Mouse (Mus musculus): ENCODE measurements at regions not wholly inside any gene's neighbourhood (a gene's known extent, or its start where the extent isn't known, plus 50 kb on each side); places are given as distances from the start of the nearest gene placed in this dataset.

DNA sequence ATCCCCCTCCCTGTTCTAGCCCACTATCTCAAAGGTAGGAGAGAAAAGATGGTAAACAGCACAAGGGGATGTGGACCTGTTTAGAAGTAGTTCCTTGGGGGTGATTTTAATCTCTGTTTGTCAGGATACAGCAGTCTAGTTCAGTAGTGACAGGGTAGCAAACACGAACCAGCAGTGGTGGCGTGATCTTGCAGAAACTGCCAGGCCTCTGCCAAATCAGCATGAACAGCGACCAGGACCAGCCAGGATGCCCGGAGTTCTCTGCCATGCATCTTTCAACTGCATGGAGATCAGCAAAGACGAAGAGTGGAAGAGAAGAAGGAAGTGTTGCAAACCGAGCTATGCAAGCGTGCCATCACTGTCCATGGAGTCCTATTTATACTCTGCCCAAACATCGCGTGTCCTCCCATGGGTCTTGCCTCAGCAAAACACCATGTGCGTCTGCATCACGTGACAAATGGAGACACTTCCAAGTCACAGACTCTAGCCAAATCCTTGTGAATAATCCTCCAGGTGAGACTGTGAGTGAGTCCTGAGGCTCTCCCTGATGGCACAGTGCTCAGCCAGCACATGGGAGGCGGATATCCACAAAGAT, 155.2 kb upstream of the Cxcr4 start:
- ATAC-seq (ENCODE audit: poor library complexity, severe bottlenecking) = peak; percentile 71

DNA sequence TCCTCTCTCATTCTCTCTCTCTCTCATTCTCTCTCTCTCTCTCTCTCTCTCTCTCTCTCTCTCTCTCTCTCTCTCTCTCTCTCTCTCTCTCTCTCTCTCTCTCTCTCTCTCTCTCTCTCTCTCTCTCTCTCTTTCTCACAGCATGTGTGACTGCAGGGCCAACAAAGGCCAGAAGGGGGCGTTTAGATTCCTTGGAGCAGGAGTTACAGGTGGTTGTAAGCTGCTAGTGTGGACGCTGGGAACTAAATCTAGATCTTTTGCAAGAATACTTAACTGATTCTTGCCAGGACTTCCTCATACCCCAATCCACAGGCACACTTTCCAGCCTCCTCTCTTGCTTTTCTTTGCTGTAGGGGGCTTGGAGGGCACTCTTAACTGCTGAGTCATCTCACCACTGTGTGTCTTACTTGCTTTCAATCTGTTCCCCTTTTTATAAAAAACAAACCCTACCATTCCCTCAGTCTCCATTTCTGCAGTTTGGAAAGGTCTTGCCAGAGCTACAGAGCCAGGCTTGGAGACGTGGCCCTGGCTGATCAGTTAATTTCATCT, 154.4 kb upstream of the Cxcr4 start:
- ATAC-seq (ENCODE audit: poor library complexity, severe bottlenecking) = peak; percentile 80

GRCm38 (mm10) chr1:128740616-128741015, 148.5 kb upstream of the Cxcr4 start:
- ATAC-seq (ENCODE audit: poor library complexity, severe bottlenecking) = no peak

GRCm38 (mm10) chr1:128738152-128738551, 146.1 kb upstream of the Cxcr4 start:
- no peak for ATAC-seq (ENCODE audit: poor library complexity, severe bottlenecking)

- no peak for ATAC-seq (ENCODE audit: poor library complexity, severe bottlenecking)
These were observed 142.8 kb upstream of the Cxcr4 start for GRCm38 (mm10) chr1:128734857-128735256.

DNA sequence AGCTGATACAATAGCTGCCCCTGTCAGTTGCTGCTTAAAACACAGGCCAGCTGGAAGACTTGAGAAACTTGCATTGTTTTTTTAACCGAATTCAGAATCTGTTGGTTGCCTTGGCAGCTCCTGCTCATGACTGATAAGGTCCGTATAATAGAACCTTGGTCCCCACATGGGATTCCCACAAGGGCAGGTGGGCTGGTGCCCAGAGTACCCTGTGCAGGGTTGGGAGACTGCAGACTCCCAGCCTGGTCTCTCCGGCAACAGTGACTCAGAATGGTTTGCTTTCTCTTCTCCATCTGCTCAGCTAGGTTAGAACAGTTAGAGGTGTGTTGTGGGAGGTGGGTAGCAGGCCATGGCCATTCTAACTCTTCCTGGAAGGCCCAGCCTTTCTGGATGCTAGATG, 139.4 kb upstream of the Cxcr4 start:
- no peak for ATAC-seq (ENCODE audit: poor library complexity, severe bottlenecking)

- peak; percentile 84 for ATAC-seq (ENCODE audit: poor library complexity, severe bottlenecking)
These were observed 132.5 kb upstream of the Cxcr4 start for GRCm38 (mm10) chr1:128724433-128725091.

DNA sequence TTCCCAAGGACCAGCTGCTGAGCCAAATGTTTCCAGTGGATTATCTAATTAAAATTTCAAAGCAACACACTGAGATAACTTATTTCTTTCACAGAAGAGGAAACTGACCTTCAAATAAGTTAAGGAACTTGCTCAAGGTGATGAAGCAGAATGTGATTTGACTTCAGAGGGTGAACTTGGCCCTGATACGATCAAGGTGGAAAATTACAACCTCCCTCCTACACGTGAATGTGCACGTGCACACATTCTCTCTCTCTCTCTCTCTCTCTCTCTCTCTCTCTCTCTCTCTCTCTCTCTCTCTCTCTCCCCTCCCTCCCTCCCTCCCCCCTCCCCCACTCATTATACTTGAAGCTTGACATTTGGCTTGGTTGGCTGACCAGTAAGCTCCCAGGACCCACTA, 131.8 kb upstream of the Cxcr4 start:
- no peak for ATAC-seq (ENCODE audit: poor library complexity, severe bottlenecking)

GRCm38 (mm10) chr1:128722061-128722471, 130.0 kb upstream of the Cxcr4 start:
- ATAC-seq (ENCODE audit: poor library complexity, severe bottlenecking) = peak; percentile 48

DNA sequence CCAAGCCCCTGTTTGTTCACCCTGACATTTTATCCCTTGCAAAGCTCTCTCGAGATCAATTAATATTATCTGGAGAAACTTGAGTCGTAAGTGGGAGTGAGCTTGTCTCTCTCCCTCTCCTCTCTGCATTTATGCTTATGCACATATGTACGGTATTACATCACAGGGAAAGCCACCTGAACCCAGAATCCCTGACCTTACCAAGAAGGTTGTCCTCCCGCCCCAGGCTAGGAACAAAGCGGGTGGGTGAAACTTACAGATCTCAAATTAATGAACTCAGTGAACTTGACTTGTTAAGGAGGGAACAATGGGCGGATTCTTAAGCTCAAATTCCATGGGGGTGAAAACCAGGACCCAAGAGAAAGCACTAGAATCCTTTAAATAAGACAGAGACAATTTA, 122.8 kb upstream of the Cxcr4 start:
- ATAC-seq (ENCODE audit: poor library complexity, severe bottlenecking) = no peak

DNA sequence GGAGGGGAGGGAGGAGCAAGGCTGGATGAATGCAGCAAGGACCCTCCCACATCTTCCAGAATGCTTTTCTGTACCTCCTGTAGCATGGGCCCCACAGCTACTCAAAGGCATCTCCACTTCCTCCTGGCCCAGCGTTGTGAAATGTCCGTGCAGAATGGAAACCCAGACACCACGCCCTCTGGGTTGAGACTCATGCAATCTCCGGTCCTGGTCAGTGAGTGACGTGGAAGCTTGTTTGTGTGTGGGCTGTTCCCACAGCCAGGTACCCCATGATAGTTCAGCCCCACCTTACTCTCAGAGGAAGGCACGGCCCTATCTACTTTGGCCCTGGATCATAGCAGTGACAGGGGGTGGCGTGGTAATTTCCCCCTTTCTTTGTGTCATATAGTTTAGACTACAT, 120.8 kb upstream of the Cxcr4 start:
- ATAC-seq (ENCODE audit: poor library complexity, severe bottlenecking) = peak; percentile 94

- no peak for ATAC-seq (ENCODE audit: poor library complexity, severe bottlenecking)
These were observed 119.0 kb upstream of the Cxcr4 start for GRCm38 (mm10) chr1:128711121-128711520.

DNA sequence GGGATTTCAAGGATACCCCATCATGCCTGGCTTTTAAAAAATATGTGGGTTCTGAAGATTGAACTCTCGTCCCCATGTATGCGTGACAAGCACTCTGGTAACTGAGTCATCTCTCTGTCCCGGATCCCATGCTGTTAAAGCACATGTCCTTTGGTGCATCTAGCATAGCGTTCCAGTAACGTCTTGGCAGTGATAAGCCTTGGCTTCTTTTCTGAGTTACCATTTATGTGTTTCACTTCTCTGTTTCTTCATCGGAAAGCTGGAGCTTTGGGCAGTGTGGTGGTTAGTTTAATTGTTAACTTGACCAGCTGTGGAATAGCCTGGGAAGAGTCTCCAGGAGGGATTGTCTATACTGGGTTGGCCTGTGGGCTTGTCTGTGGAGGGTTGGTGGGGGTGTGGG, 115.7 kb upstream of the Cxcr4 start:
- no peak for ATAC-seq (ENCODE audit: poor library complexity, severe bottlenecking)

DNA sequence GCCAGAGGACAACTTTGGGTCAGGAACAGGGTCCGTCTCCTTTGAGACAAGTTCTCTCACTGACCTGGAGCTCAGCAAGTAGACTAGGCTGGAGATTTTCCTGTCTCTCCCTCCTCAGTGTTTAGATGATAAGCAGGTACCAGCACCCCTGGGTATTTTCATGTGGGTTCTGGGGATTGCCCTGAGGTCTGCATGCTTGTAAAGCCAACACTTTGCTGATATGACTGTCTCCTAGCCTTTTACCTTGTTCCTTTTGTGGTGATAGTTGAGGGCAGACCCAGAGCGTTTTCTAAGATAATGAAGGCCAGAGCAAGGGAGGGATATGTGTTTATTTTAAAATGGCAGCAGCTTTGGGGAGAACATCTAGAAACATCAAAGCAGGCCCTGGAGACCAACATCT, 114.1 kb upstream of the Cxcr4 start:
- ATAC-seq (ENCODE audit: poor library complexity, severe bottlenecking) = no peak

DNA sequence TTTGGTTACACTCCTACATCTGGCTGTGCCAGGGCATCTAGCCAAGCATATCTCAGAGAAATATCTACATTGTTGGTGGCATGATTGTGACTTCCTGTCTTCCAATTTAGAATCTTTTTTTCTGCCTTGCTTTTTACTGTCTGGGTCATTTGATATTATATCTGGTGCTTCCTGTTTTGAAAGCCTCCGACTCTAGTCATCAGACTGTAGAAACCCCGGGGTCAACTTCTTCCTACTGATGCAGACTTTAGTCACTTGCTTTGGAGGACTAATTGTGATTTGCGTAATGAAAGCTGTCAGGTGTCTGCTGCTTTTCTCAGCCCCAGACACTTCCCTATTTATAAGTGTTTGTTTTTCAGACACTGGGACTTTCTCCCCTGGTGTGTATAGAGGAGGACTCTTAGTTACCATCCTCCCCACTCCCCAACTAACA, 113.0 kb upstream of the Cxcr4 start:
- peak; percentile 96 for ATAC-seq (ENCODE audit: poor library complexity, severe bottlenecking)

DNA sequence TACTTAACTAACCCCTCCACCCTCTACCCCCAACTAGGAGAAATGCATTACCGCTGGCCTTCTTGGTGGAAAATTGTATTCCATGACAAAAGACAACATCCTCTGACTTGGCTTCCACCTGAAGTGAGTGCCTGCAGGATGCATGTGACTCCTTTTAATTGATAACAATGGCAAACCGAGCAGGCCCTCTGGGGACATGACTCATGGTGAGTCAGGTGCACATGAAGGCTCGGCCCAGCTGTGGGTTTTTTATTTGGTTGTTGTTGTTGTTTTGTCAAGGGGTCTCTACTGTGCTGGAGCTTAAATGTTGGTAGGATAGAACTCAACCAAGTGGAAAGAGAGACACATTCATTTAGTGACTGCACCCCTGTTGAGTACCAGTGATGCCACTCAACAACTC, 109.2 kb upstream of the Cxcr4 start:
- no peak for ATAC-seq (ENCODE audit: poor library complexity, severe bottlenecking)

- peak; percentile 77 for ATAC-seq (ENCODE audit: poor library complexity, severe bottlenecking)
These were observed 105.9 kb upstream of the Cxcr4 start for GRCm38 (mm10) chr1:128697962-128698361.

GRCm38 (mm10) chr1:128695936-128696335, 103.8 kb upstream of the Cxcr4 start:
- peak; percentile 59; the same call in 1 of the 2 replicates for ATAC-seq (ENCODE audit: poor library complexity, severe bottlenecking)

DNA sequence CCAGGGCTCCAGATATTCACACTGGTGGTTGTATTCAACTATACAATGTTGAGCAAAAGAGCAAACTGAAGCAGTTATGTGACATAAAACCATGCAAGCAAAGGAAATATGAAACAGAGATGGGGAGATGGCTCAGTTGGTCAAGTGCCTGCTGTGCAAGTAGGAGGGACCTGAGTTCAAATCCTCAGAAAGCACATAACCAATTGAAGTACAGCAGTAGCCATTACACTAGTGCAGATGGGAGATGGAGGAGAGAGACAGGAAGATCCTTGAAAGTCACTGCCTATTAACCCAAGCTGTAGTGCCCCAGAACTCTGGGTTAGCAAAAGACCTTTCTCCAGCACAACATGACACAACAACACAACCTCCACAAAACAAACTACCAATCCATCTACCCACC, 100.7 kb upstream of the Cxcr4 start:
- ATAC-seq (ENCODE audit: poor library complexity, severe bottlenecking) = no peak

- no peak for ATAC-seq (ENCODE audit: poor library complexity, severe bottlenecking)
These were observed 100.2 kb upstream of the Cxcr4 start for GRCm38 (mm10) chr1:128692313-128692712.

DNA sequence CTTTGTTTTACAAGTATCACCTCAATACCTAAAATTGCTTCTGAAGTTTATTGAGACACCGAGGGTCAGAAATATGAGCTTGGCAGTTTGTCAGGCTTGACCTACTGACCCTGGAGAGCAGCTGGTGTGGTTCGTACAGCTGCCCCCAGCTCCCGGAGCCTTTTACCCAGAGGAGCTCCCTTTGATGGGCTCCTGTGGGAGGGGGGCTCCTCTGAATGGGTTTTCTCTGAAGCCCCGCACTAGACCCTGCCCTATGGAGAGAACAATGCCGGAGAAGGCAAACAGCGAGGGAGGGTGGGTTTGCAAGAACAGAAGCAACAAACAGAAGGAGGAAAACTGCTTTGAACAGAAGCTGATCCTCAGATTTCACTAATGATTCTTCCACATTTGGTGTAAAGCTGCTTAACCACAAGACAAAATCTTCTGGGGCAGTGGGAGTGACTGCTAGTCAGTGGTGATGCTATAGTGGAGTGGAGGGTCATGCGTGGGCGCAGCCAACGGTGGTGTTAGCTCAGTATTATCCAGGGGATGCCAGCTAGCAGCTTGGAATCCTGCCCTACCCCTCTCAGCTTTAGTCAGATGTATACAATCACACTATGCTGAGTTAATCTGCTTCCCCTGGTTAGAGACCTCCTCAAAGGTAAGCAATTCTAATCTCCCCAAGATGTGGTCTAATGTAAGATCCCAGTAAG, 95.3 kb upstream of the Cxcr4 start:
- no peak for ATAC-seq (ENCODE audit: poor library complexity, severe bottlenecking)

Measured in megakaryocyte, adult 5-6 weeks (primary cell).